Mouse (Mus musculus): ENCODE measurements around the gene Dmrt1.
"Not testable (repeated sequence)": the region's sequence is repeated elsewhere in the genome, so short reads cannot be mapped to it uniquely, and the experiment has no call there.

The Dmrt1 gene

GRCm38 (mm10) chr19:25505360-25506196 is at the start of gene Dmrt1:
Dmrt1 (plus strand) TSS chr19:25505618.
- peak; percentile 8 for DNase-seq (ENCODE audit: low read depth)

DNA sequence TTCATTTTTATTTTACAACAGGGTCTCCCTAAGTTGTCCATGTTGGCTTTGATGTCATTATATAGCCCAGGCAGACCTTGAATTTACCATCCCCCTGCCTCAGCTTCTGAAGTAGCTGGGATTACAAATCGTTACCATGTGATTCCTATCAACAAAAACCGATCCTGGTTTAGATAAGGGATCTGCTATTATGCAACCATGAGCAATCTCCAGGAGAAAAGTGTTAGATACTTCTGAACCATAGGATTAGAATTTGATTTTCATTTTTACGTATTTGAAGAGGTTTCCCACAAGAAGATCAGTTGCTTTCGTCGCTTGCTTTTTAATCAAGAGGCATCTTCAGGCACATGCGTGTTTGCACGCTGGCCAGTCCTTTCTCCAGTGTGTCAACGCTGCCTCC is 44.7 kb upstream of the Dmrt1 start:
- DNase-seq (ENCODE audit: low read depth), result no peak

DNA sequence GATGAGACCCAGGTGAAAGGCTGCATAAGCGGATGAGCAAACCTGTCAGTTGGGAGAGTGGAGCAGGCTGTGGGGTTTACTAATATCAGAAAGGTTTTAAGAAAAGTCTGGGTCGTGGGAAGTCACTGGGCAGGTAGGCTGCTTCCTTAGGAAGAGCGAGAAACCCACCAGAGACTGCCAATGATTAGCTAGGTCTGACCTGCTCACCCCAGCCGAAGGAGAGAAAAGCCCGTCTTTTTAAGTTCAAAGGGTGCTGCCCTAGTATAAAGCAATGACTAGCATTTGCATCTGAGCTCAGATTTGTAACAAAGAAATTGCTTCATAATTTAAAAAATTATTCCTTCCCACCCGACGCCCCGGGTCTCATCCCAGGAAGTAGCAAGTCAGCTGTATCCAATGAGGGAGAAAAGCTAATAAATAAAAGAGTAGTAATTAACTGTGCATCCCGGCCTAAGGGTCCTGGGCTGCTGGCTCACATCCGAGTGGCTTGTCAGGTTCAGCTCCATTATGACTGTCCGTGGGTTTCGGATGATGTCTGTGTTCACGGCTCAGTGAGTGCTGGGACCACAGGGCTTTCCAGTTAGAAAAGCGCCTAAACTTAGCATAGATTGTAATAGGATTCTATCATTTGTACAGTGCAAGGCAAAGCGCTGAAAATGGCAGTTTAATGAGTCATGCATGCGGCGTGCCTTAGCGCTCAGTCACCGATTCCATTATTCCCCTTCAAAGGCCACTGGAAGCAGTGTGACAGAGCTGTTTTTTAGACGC is 43.7 kb upstream of the Dmrt1 start:
- no peak for DNase-seq (ENCODE audit: low read depth)

GRCm38 (mm10) chr19:25475806-25476205 is 29.6 kb upstream of the Dmrt1 start:
- not testable (repeated sequence) for DNase-seq (ENCODE audit: low read depth)

DNA sequence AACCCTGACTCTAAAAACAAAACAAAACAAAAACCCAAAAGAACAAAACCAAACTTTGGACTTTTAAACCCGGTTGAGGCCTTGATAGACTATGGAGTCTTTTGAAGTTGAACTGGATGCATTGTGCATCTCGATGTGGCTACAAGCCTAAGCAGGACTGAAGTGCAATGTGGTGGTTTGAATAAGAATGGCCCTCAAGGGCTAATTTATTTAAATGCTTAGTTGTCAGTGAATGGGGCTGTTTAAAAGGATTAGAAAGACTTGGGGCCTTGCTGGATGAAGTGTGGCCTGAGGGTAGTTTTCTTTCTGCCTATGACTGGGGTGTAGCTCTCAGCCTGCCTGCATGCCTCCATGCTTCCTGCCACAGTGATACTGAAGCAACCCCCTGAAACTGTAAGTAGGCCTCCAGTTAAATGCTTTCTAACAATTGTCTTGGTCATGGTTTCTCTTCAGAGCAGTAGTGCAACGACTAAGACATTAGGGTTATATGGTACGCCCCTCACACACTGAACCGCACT is 26.2 kb upstream of the Dmrt1 start:
- DNase-seq (ENCODE audit: low read depth), result no peak

DNA sequence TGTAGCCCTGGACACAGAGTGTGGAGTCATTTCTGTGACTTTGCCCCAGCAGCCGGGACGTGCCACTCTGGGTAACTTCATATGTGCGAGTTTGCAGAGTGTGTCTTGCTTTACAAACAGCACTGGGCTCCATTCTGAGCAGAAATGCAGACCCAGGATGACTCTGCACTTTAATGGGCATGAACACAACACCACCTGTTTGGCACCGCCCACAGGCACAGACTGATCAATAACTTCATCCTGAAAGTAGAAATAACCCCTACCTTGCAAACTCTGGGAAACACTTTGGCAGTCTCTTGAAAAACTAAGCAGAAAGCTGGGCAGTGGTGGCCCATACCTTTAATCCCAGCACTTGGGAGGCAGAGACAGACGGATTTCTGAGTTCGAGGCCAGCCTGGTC is 24.6 kb upstream of the Dmrt1 start:
- DNase-seq (ENCODE audit: low read depth), result no peak

- no peak for DNase-seq (ENCODE audit: low read depth)
These were observed 18.9 kb upstream of the Dmrt1 start for GRCm38 (mm10) chr19:25486561-25486960.

DNA sequence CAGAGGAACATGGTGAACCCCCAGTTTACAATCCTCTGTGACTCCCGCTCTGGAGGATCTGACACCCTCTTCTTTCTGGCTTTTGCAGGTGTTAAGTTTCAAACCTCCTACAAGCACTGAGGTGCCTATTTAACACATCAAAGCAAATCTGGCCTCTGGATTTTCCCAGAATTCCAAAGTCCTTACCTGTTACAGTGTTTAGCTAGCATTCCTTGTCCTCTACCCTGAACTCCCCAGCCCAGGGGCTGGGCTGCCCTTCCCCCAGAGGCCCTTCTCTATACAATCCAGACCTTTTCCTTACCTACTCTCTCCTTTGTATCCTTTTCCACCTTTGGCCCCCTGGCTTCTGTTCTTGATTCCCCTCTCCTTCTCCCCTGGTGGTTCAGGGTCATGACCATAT is 18.1 kb upstream of the Dmrt1 start:
- DNase-seq (ENCODE audit: low read depth), result no peak

GRCm38 (mm10) chr19:25488546-25488945 is 16.9 kb upstream of the Dmrt1 start:
- DNase-seq (ENCODE audit: low read depth), result no peak

GRCm38 (mm10) chr19:25489546-25489945 is 15.9 kb upstream of the Dmrt1 start:
- no peak for DNase-seq (ENCODE audit: low read depth)

- no peak for DNase-seq (ENCODE audit: low read depth)
These were observed 8.0 kb upstream of the Dmrt1 start for GRCm38 (mm10) chr19:25497434-25497833.

DNA sequence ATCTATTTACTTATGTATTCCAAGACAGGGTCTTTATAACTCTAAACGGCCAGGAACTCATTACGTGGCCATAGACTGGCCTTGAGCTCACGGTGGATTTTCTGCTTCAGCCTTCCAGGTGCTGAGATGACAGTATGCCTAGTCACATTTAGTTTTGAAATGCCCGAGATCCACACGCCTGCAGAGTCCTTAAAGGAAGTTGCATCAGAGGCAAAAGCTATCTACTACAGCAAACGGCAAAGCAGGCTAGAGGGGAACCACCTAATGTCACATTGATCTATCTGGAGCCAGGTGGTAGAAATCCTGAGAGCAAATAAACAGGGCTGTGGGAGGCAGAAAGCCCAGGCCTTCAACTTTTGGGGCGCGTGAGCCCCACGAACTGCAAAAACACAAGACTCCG is 540 bp upstream of the Dmrt1 start:
- DNase-seq (ENCODE audit: low read depth), result no peak

DNA sequence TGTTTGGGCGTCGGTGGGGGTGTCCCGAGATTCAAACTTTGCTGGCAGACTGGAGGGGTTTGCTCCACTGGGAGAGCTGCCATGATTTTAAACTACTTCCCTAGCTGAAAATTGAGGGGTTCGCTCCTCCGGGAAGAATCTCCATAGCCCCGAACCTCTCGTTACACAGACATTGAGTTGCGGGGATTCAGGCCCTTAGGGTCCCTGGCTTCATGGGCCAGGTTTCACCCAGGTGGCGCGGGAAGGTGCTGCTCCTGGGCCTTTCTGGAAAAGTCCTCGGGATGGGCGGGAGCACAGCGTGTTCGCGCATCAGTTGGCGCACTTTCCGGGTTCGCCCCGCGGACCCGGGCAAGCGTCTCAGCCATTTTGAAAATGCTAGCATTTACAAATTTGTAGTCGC is 1.2 kb downstream of the Dmrt1 start:
- DNase-seq (ENCODE audit: low read depth), result no peak

DNA sequence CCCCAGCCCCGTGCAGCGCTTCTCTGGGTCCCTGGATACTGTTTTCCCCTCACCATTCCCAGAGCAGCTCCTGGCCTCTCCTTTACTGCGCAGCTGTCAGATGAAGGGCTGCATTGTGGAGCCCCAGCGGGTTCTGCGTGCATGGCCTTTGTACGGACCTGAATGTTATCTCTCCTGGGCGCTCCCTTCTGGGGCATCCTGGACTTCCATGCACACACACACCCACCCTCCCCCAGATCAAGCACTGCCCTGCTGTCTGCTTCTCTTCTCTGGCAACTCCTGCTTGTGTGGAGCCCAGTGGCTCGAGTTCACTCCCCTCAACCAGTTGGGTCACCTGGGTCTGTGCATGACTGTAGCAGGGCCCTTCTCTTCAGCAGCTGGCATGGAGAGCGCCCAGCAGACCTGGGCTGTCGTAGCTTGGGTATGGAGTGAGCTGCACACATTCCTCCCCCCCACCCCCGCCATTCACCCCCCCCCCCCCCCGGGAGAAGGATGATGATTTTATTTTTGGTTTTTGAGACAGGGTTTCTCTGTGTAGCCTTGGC is 9.6 kb downstream of the Dmrt1 start:
- no peak for DNase-seq (ENCODE audit: low read depth)

- DNase-seq (ENCODE audit: low read depth), result no peak
These were observed 18.7 kb downstream of the Dmrt1 start for GRCm38 (mm10) chr19:25524156-25524555.

DNA sequence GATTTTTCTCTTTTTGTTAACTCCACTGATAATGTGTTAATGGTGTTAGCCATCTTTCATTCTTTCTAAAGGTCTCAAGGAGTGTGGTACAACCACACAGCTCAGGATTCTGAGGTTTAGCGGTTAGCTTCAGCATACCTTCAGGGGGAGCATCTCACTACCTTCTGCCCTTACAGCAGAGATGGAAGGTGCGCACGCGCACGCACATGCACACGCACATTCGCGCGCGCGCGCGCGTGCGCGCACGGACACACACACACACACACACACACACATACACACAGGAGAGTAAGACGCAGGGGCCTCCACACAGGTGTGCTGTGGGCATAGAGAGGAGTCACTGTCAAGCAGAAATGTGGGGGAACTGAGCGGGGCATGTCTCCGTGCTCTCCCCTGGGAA is 20.3 kb downstream of the Dmrt1 start:
- no peak for DNase-seq (ENCODE audit: low read depth)

GRCm38 (mm10) chr19:25529673-25530072 is 24.3 kb downstream of the Dmrt1 start:
- no peak for DNase-seq (ENCODE audit: low read depth)

- peak; percentile 23 for DNase-seq (ENCODE audit: low read depth)
These were observed 40.4 kb downstream of the Dmrt1 start for GRCm38 (mm10) chr19:25545714-25546340.

DNA sequence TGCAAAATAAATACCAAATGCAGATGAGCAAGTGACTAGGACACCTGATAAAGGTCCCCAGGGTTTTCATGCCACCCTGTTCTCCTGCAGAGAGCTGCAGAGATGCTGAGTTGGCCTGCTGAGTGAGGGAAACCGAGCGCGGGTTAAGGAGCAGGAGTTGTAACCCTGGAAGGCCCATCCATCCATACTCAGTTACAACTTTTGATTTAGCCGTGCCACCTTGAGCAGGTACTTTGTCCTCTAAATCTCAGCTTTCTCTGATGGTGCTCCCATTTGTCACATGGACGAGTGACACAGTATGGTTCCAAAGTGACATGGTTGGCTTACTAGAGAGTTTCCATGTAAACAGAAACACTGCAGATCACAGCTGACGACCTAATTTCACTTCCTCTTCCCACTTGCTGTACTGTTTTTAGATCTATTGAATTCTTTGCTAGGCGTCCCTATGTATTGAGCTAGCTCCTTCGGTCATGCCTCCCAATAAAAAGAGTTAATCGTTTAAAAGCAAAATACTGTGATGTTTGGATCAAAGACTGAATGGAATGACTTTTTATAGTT is 41.7 kb downstream of the Dmrt1 start:
- no peak for DNase-seq (ENCODE audit: low read depth)

- DNase-seq (ENCODE audit: low read depth), result no peak
These were observed 44.9 kb downstream of the Dmrt1 start for GRCm38 (mm10) chr19:25550346-25550745.

- DNase-seq (ENCODE audit: low read depth), result no peak
These were observed 45.6 kb downstream of the Dmrt1 start for GRCm38 (mm10) chr19:25551053-25551452.

GRCm38 (mm10) chr19:25564430-25564829 is 59.0 kb downstream of the Dmrt1 start:
- no peak for DNase-seq (ENCODE audit: low read depth)
